Mouse (Mus musculus): ENCODE measurements at regions not wholly inside any gene's neighbourhood (a gene's known extent, or its start where the extent isn't known, plus 50 kb on each side); places are given as distances from the start of the nearest gene placed in this dataset.

- Histone ChIP-seq H3K4me2 (ENCODE audit: low read depth, low read length) (no peak overlapping the region), H3K27ac (replicated peaks; ENCODE audit: low read depth, low read length) (no peak overlapping the region), H3K9me3 (ENCODE audit: control insufficient read depth, low read length) (no peaks in the 10 kb centered on the region), H3K9ac (ENCODE audit: low read depth, low read length) (no peak overlapping the region), H3K36me3 (ENCODE audit: control insufficient read depth, insufficient read depth, low read length) (no peaks in the 10 kb centered on the region), H3K27me3 (replicated peaks; ENCODE audit: control insufficient read depth, insufficient read depth, low read length) (no peaks in the 10 kb centered on the region), H3K4me1 (ENCODE audit: control insufficient read depth, insufficient read depth, low read length) (no peaks in the 10 kb centered on the region), H3K4me3 (ENCODE audit: low read depth, low read length) (no peak overlapping the region)
- 65% methylated on average over 1 of the region's 1 CpGs for WGBS
- DNase-seq (ENCODE audit: low spot score), result no peak
- ATAC-seq (ENCODE audit: low read depth), result no peak
These were observed 358.6 kb upstream of the Diaph2 start for GRCm38 (mm10) chrX:129390920-129391319.

- no peaks in the 10 kb centered on the region for H3K36me3 ChIP-seq (ENCODE audit: control insufficient read depth, insufficient read depth, low read length)
- DNase-seq (ENCODE audit: low spot score) (no peak), ATAC-seq (ENCODE audit: low read depth) (no peak)
- no peaks in the 10 kb centered on the region for H3K4me1 ChIP-seq (ENCODE audit: control insufficient read depth, insufficient read depth, low read length)
- H3K4me3 ChIP-seq (ENCODE audit: low read depth, low read length), result no peak overlapping the region
- no peaks in the 10 kb centered on the region for H3K27me3 ChIP-seq (replicated peaks; ENCODE audit: control insufficient read depth, insufficient read depth, low read length)
- no peaks in the 10 kb centered on the region for H3K9me3 ChIP-seq (ENCODE audit: control insufficient read depth, low read length)
- no peak overlapping the region for H3K27ac ChIP-seq (replicated peaks; ENCODE audit: low read depth, low read length)
- 93% methylated on average over 1 of the region's 1 CpGs for WGBS
- no peak overlapping the region for H3K4me2 ChIP-seq (ENCODE audit: low read depth, low read length)
- H3K9ac ChIP-seq (ENCODE audit: low read depth, low read length), result no peak overlapping the region
These were observed 341.8 kb upstream of the Diaph2 start for GRCm38 (mm10) chrX:129407778-129408177.

GRCm38 (mm10) chrX:129410079-129410478 is 339.5 kb upstream of the Diaph2 start:
- Histone ChIP-seq H3K9me3 (ENCODE audit: control insufficient read depth, low read length) (no peaks in the 10 kb centered on the region), H3K36me3 (ENCODE audit: control insufficient read depth, insufficient read depth, low read length) (no peaks in the 10 kb centered on the region), H3K4me2 (ENCODE audit: low read depth, low read length) (no peak overlapping the region), H3K27me3 (replicated peaks; ENCODE audit: control insufficient read depth, insufficient read depth, low read length) (no peaks in the 10 kb centered on the region), H3K27ac (replicated peaks; ENCODE audit: low read depth, low read length) (no peak overlapping the region), H3K4me3 (ENCODE audit: low read depth, low read length) (no peak overlapping the region), H3K9ac (ENCODE audit: low read depth, low read length) (no peak overlapping the region), H3K4me1 (ENCODE audit: control insufficient read depth, insufficient read depth, low read length) (no peaks in the 10 kb centered on the region)
- ATAC-seq (ENCODE audit: low read depth) (no peak), DNase-seq (ENCODE audit: low spot score) (no peak)
- WGBS, result 80% methylated on average over 3 of the region's 3 CpGs

GRCm38 (mm10) chrX:129412939-129413627 is 336.5 kb upstream of the Diaph2 start:
- WGBS, result 67% methylated on average over 3 of the region's 3 CpGs
- Histone ChIP-seq H3K27me3 (replicated peaks; ENCODE audit: control insufficient read depth, insufficient read depth, low read length) (no peaks in the 10 kb centered on the region), H3K9me3 (ENCODE audit: control insufficient read depth, low read length) (no peaks in the 10 kb centered on the region), H3K36me3 (ENCODE audit: control insufficient read depth, insufficient read depth, low read length) (no peaks in the 10 kb centered on the region), H3K4me3 (ENCODE audit: low read depth, low read length) (no peak overlapping the region), H3K9ac (ENCODE audit: low read depth, low read length) (no peak overlapping the region), H3K4me1 (ENCODE audit: control insufficient read depth, insufficient read depth, low read length) (no peaks in the 10 kb centered on the region), H3K4me2 (ENCODE audit: low read depth, low read length) (no peak overlapping the region), H3K27ac (replicated peaks; ENCODE audit: low read depth, low read length) (no peak overlapping the region)
- DNase-seq (ENCODE audit: low spot score) (peak; percentile 17), ATAC-seq (ENCODE audit: low read depth) (no peak)

GRCm38 (mm10) chrX:129413628-129414000 is 335.9 kb upstream of the Diaph2 start:
- no peak for ATAC-seq (ENCODE audit: low read depth)
- Histone ChIP-seq H3K9ac (ENCODE audit: low read depth, low read length) (no peak overlapping the region), H3K4me3 (ENCODE audit: low read depth, low read length) (no peak overlapping the region), H3K9me3 (ENCODE audit: control insufficient read depth, low read length) (no peaks in the 10 kb centered on the region), H3K36me3 (ENCODE audit: control insufficient read depth, insufficient read depth, low read length) (no peaks in the 10 kb centered on the region), H3K27me3 (replicated peaks; ENCODE audit: control insufficient read depth, insufficient read depth, low read length) (no peaks in the 10 kb centered on the region), H3K4me2 (ENCODE audit: low read depth, low read length) (no peak overlapping the region), H3K4me1 (ENCODE audit: control insufficient read depth, insufficient read depth, low read length) (no peaks in the 10 kb centered on the region), H3K27ac (replicated peaks; ENCODE audit: low read depth, low read length) (no peak overlapping the region)
- DNase-seq (ENCODE audit: low spot score), result no peak

- Histone ChIP-seq H3K27me3 (replicated peaks; ENCODE audit: control insufficient read depth, insufficient read depth, low read length) (no peaks in the 10 kb centered on the region), H3K9ac (ENCODE audit: low read depth, low read length) (no peak overlapping the region), H3K27ac (replicated peaks; ENCODE audit: low read depth, low read length) (no peak overlapping the region), H3K4me1 (ENCODE audit: control insufficient read depth, insufficient read depth, low read length) (no peaks in the 10 kb centered on the region), H3K36me3 (ENCODE audit: control insufficient read depth, insufficient read depth, low read length) (no peaks in the 10 kb centered on the region), H3K9me3 (ENCODE audit: control insufficient read depth, low read length) (no peaks in the 10 kb centered on the region), H3K4me3 (ENCODE audit: low read depth, low read length) (no peak overlapping the region), H3K4me2 (ENCODE audit: low read depth, low read length) (no peak overlapping the region)
- no peak for ATAC-seq (ENCODE audit: low read depth)
- 54% methylated on average over 4 of the region's 4 CpGs for WGBS
- peak; percentile 6 for DNase-seq (ENCODE audit: low spot score)
These were observed 334.2 kb upstream of the Diaph2 start for GRCm38 (mm10) chrX:129415326-129415725.

GRCm38 (mm10) chrX:129448545-129448944 is 301.0 kb upstream of the Diaph2 start:
- 86% methylated on average over 6 of the region's 6 CpGs for WGBS
- Histone ChIP-seq H3K9me3 (ENCODE audit: control insufficient read depth, low read length) (no peaks in the 10 kb centered on the region), H3K27me3 (replicated peaks; ENCODE audit: control insufficient read depth, insufficient read depth, low read length) (no peaks in the 10 kb centered on the region), H3K9ac (ENCODE audit: low read depth, low read length) (no peak overlapping the region), H3K4me1 (ENCODE audit: control insufficient read depth, insufficient read depth, low read length) (no peaks in the 10 kb centered on the region), H3K4me3 (ENCODE audit: low read depth, low read length) (no peak overlapping the region), H3K36me3 (ENCODE audit: control insufficient read depth, insufficient read depth, low read length) (no peaks in the 10 kb centered on the region), H3K27ac (replicated peaks; ENCODE audit: low read depth, low read length) (no peak overlapping the region), H3K4me2 (ENCODE audit: low read depth, low read length) (no peak overlapping the region)
- ATAC-seq (ENCODE audit: low read depth), result no peak
- DNase-seq (ENCODE audit: low spot score), result no peak

- no peaks in the 10 kb centered on the region for H3K36me3 ChIP-seq (ENCODE audit: control insufficient read depth, insufficient read depth, low read length)
- no peak overlapping the region for H3K4me2 ChIP-seq (ENCODE audit: low read depth, low read length)
- H3K4me3 ChIP-seq (ENCODE audit: low read depth, low read length), result no peak overlapping the region
- DNase-seq (ENCODE audit: low spot score), result no peak
- ATAC-seq (ENCODE audit: low read depth), result no peak
- H3K27me3 ChIP-seq (replicated peaks; ENCODE audit: control insufficient read depth, insufficient read depth, low read length), result no peaks in the 10 kb centered on the region
- WGBS, result 66% methylated on average over 6 of the region's 6 CpGs
- H3K27ac ChIP-seq (replicated peaks; ENCODE audit: low read depth, low read length), result no peak overlapping the region
- H3K4me1 ChIP-seq (ENCODE audit: control insufficient read depth, insufficient read depth, low read length), result no peaks in the 10 kb centered on the region
- H3K9ac ChIP-seq (ENCODE audit: low read depth, low read length), result no peak overlapping the region
- H3K9me3 ChIP-seq (ENCODE audit: control insufficient read depth, low read length), result no peaks in the 10 kb centered on the region
These were observed 273.3 kb upstream of the Diaph2 start for GRCm38 (mm10) chrX:129476216-129476615.

- WGBS, result 33% methylated on average over 2 of the region's 2 CpGs
- no peaks in the 10 kb centered on the region for H3K27me3 ChIP-seq (replicated peaks; ENCODE audit: control insufficient read depth, insufficient read depth, low read length)
- H3K4me3 ChIP-seq (ENCODE audit: low read depth, low read length), result no peak overlapping the region
- ATAC-seq (ENCODE audit: low read depth) (no peak), DNase-seq (ENCODE audit: low spot score) (peak; percentile 6)
- no peaks in the 10 kb centered on the region for H3K4me1 ChIP-seq (ENCODE audit: control insufficient read depth, insufficient read depth, low read length)
- no peak overlapping the region for H3K9ac ChIP-seq (ENCODE audit: low read depth, low read length)
- H3K36me3 ChIP-seq (ENCODE audit: control insufficient read depth, insufficient read depth, low read length), result no peaks in the 10 kb centered on the region
- no peak overlapping the region for H3K27ac ChIP-seq (replicated peaks; ENCODE audit: low read depth, low read length)
- H3K9me3 ChIP-seq (ENCODE audit: control insufficient read depth, low read length), result no peaks in the 10 kb centered on the region
- no peak overlapping the region for H3K4me2 ChIP-seq (ENCODE audit: low read depth, low read length)
These were observed 255.0 kb upstream of the Diaph2 start for GRCm38 (mm10) chrX:129494562-129494961.

All from embryonic facial prominence, embryonic 14.5 days (tissue).